Mouse (Mus musculus) testis, postnatal 10 days (tissue): ENCODE measurements around the gene Vmn2r77.
"Not testable (repeated sequence)": the region's sequence is repeated elsewhere in the genome, so short reads cannot be mapped to it uniquely, and the experiment has no call there.

Source experiments
- DNase-seq: peaks from one replicate; pipeline ENCODE4 v3.0.0; 2021; ENCODE audit warnings: low spot score

The Vmn2r77 gene

DNA sequence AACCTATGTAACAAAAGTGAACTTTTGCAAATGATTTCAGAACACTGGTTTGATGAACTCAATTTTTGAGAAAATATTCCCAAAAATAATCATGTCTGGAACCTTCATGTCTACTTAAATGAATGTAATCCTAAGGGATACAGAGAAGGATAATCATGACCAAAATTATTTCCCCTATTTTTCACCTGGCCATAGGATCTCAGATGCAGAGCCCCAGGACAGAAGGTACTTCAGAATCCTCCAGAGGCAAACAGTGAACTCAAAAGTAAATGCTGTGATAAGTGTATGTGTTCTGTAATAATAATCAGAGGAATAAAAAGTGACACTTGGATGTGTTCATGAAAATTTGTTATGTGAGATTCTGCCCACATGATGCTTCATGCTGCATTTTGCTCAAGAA, at the start of gene Vmn2r77:
Gene Vmn2r77 (plus strand): TSS at position 301 of the 400 bp plus-strand sequence.
- DNase-seq = no peak

DNA sequence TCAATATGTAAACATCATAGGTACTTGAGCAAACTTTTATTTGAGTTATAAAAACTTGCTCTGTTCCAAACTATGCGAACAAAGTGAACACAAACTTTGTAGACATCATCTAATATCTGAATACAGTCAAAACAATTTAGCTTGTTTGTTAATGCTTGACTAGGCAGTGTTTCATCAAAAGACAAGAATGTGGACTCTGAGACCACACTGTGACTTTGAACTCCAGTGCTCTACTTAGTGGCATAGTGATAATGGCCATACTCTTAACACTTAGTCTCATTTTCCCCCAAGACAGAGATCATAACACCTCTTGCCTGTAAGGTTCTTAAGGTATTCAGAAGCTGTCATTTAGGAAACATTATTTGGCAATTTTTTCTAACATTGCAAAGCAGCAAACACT, 34.1 kb upstream of the Vmn2r77 start:
- DNase-seq = no peak

GRCm38 (mm10) chr7:86764628-86765027, 30.2 kb upstream of the Vmn2r77 start:
- DNase-seq = no peak

DNA sequence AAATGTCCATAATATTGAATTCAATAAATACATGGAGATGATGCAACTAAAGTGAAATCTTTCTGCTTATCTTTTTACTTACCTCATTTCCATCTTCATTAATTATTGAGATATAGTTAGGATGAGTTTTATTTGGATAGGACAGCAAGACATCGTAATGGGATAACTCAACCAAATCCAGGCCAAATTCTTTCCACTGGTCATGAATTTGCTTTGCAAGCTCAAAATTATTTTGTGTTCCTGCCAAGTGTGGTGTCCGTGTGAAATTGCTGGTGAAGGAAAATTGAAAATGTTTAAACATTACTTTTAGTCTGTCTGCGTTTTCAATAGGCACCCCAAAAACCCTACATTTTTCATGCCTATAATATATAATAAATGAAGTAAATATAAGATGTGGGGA, 23.2 kb upstream of the Vmn2r77 start:
- no peak for DNase-seq

- DNase-seq = peak; percentile 44
Measured at GRCm38 (mm10) chr7:86775617-86776325, 19.1 kb upstream of the Vmn2r77 start, which contains the start of gene Folh1. TSS of gene Folh1 (minus strand) at chr7:86775943.

- not testable (repeated sequence) for DNase-seq
Measured at GRCm38 (mm10) chr7:86815241-86815640, 20.4 kb downstream of the Vmn2r77 start.

- not testable (repeated sequence) for DNase-seq
Measured at GRCm38 (mm10) chr7:86815716-86816115, 20.9 kb downstream of the Vmn2r77 start.

DNA sequence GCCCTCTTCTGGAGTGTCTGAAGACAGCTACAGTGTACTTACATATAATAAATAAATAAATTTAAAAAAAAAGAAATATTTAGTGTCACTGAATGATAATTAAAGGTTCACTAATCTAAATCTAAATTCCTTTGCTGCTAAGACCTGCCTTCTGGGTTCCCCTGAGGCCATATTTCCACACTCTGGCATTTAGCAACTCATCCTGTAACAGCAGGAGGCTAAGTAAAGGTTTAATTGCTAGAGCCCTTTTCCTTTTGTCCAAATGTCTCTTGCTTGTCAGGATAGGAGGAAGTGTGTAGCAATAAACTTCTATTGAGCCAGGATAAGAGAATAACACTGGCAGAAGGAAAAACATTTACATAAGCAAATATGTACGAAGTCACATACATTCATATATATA, 21.6 kb downstream of the Vmn2r77 start:
- no peak for DNase-seq
